Mouse (Mus musculus) inflammation-experienced regulatory T-cells, adult 6 months (primary cell): Measurements from ENCODE around the gene Rpl27. TPM values are rescaled to one million over a fixed set of nuclear protein-coding genes. Genes with fewer than 3 reads are reported as not detected.
"Not testable (repeated sequence)": the region's sequence is repeated elsewhere in the genome, so short reads cannot be mapped to it uniquely, and the experiment has no call there.

Source experiments
- ATAC-seq: one replicate; pipeline ENCODE4 v1.8.0; 2017
- polyA plus RNA-seq, 3 experiments: library from polyadenylated mRNA; unstranded; fragments of 100-300 nt; shearing (Covaris generic); gene quantifications; one replicate each; pipeline ENCODE4 v1.2.1; 2017

The Rpl27 gene
- polyA plus RNA-seq, 3 experiments from 2014 or later = 523 to 733 (median 603) TPM

- peak; percentile 93 for ATAC-seq
These were observed 6.2 kb downstream of the Rpl27 start, which contains the start of gene Ifi35 for GRCm38 (mm10) chr11:101448274-101448746. Gene Ifi35, plus strand, starts transcription at chr11:101448407.

GRCm38 (mm10) chr11:101448899-101449298 is 6.8 kb downstream of the Rpl27 start:
- peak; percentile 12 for ATAC-seq

- ATAC-seq = not testable (repeated sequence)
These were observed 7.5 kb downstream of the Rpl27 start for GRCm38 (mm10) chr11:101449596-101449995.

GRCm38 (mm10) chr11:101450394-101450793 is 8.3 kb downstream of the Rpl27 start:
- no peak for ATAC-seq

- ATAC-seq = no peak
These were observed 9.4 kb downstream of the Rpl27 start for GRCm38 (mm10) chr11:101451536-101451935.

- no peak for ATAC-seq
These were observed 10.1 kb downstream of the Rpl27 start for GRCm38 (mm10) chr11:101452093-101452774.

- no peak for ATAC-seq
These were observed 12.6 kb downstream of the Rpl27 start for GRCm38 (mm10) chr11:101454702-101455101.

GRCm38 (mm10) chr11:101455627-101456026 is 13.5 kb downstream of the Rpl27 start:
- ATAC-seq = no peak

GRCm38 (mm10) chr11:101457631-101458030 is 15.5 kb downstream of the Rpl27 start:
- no peak for ATAC-seq

- no peak for ATAC-seq
These were observed 16.1 kb downstream of the Rpl27 start for GRCm38 (mm10) chr11:101458217-101458616.

GRCm38 (mm10) chr11:101459716-101460115 is 17.6 kb downstream of the Rpl27 start:
- ATAC-seq = no peak

GRCm38 (mm10) chr11:101460321-101460720 is 18.2 kb downstream of the Rpl27 start:
- no peak for ATAC-seq

GRCm38 (mm10) chr11:101462141-101462540 is 20.0 kb downstream of the Rpl27 start:
- ATAC-seq = no peak

GRCm38 (mm10) chr11:101462583-101463440 is 20.7 kb downstream of the Rpl27 start:
- ATAC-seq = no peak

GRCm38 (mm10) chr11:101464211-101465100 is 22.4 kb downstream of the Rpl27 start, which contains the start of gene Rnd2:
Gene Rnd2, plus strand, starts transcription at chr11:101464999.
- ATAC-seq = no peak

GRCm38 (mm10) chr11:101465101-101465868 is 23.2 kb downstream of the Rpl27 start:
- ATAC-seq = peak; percentile 19

- peak; percentile 34 for ATAC-seq
These were observed 23.9 kb downstream of the Rpl27 start, which contains the start of gene Vat1 for GRCm38 (mm10) chr11:101465869-101466551. Gene Vat1, minus strand, starts transcription at chr11:101466230.

- not testable (repeated sequence) for ATAC-seq
These were observed 24.5 kb downstream of the Rpl27 start for GRCm38 (mm10) chr11:101466552-101466950.

GRCm38 (mm10) chr11:101467477-101468262 is 25.6 kb downstream of the Rpl27 start:
- ATAC-seq = peak; percentile 37

GRCm38 (mm10) chr11:101468263-101468688 is 26.2 kb downstream of the Rpl27 start:
- ATAC-seq = no peak
